25 mouse cellular contexts compared by ENCODE assay signal in the genomic region with DNA sequence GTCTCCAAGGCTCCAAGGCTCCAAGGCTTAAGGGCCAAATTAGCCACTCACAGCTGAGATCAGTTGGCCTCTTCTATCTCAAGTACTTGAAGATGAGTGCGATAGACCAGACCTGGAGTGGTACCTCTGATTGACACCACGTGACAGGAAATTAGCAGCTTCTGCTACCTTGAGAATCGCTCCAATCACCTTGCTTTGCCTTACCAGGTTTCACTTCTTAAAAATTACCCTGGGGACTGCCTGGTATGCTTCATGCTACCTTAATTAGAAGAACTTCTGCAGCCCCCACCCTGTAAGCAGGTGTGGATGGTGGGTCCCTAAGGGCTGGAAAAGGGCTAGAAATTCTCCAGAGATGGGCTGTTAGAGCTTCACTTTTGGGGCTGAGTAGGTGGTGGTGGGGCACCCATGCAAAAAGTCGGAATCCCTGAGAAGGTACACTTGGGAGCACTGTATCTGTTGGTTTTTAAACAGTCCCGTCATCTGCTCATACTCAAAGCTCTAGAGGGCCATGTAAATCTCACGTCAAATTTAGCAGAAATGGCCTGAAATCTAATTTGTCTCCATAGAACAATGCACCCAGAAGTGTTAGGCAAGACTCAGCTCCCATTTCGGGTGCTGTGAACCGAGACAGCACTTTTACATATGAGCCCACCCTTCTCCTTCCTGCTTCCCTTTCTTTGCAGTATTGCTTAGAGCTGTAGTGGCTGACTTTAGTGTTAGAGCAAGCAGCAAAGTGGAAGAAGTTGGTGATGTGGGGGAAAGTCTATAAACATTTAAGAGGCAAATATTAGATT. TPM values are rescaled to one million over a fixed set of nuclear protein-coding genes. Genes with fewer than 3 reads are reported as not detected.
DNase-seq lines count a peak whose midpoint lies in the region; ATAC-seq and TF ChIP-seq lines count a peak whose summit lies in the region.
"Had no signal": no experiment of that assay in that cellular context is flagged by ENCODE, and none has a peak within 500 bp of the region (broad histone marks: within the 10 kb centered on the region; RNA-seq: fewer than 3 reads in every experiment).

TSS of gene Ms4a1 (minus strand) at position 190 of the 794 bp plus-strand sequence.

- H3K9ac ChIP-seq in liver, adult 2 months (ENCODE audit: low read depth, low read length), result no peak within 1 kb of the TSS
- H3K9ac ChIP-seq: embryonic facial prominence, embryonic 15.5 days; forebrain, embryonic 15.5 days; heart, embryonic 13.5 days; hindbrain, embryonic 12.5 days; liver, embryonic 13.5 days had no signal

- H3K79me2 ChIP-seq in liver, adult 2 months (ENCODE audit: control insufficient read depth, insufficient read depth, low read length), result no peaks in the 10 kb centered on the region

- intact Hi-C loops in gastrocnemius, postnatal 14 days (cut with DNase I; ENCODE audit: low total_unique reads), result no loop called here

- peak; percentile 3 for DNase-seq in liver, adult 2 months (ENCODE audit: extremely low read depth, low read depth, low spot score)
- DNase-seq in liver, result no peak
- DNase-seq in A20 (ENCODE audit: low read depth, low spot score), result peak; percentile 94
- peak; percentile 49 to 60 for DNase-seq in spleen, adult 18-20 months
- DNase-seq in gastrocnemius, adult 18-20 months (ENCODE audit: low spot score), result no peak
- DNase-seq in gastrocnemius, postnatal 14 days, result no peak
- no peak for DNase-seq in kidney, postnatal 4 days
- DNase-seq: adrenal gland, postnatal 14 days; cerebellum, adult 9-10 months; gastrocnemius, postnatal 25 days; heart, postnatal 14 days; liver, embryonic 13.5 days had no signal

- H3K27ac ChIP-seq in liver, adult 2 months (replicated peaks; ENCODE audit: insufficient read depth, low read depth, low read length), result no peak within 1 kb of the TSS
- H3K27ac ChIP-seq: embryonic facial prominence, embryonic 15.5 days; forebrain, embryonic 15.5 days; heart, embryonic 13.5 days; hindbrain, embryonic 12.5 days; kidney, postnatal 0 days; liver, embryonic 13.5 days; midbrain, embryonic 10.5 days had no signal

- H3K4me3 ChIP-seq in liver, adult 2 months (ENCODE audit: insufficient read depth, low read depth, low read length), result no peak within 1 kb of the TSS
- H3K4me3 ChIP-seq: embryonic facial prominence, embryonic 15.5 days; forebrain, embryonic 15.5 days; heart, embryonic 13.5 days; hindbrain, embryonic 12.5 days; liver, embryonic 13.5 days; midbrain, embryonic 10.5 days had no signal

- ATAC-seq in erythroid progenitor cell, adult 5-6 weeks (replicated peaks; ENCODE audit: low FRiP score, poor library complexity, severe bottlenecking), result no peak
- ATAC-seq: forebrain, embryonic 15.5 days; intestine, postnatal 0 days; midbrain, embryonic 16.5 days had no signal

- no peak for TF ChIP-seq POLR2A in liver, adult 2 months (IDR thresholded peaks at IDR 0.05; ENCODE audit: extremely low read depth, insufficient read depth, low read length)

- no peaks in the 10 kb centered on the region for H3K4me1 ChIP-seq in liver, adult 2 months (ENCODE audit: control insufficient read depth, insufficient read depth, low read length)
- H3K4me1 ChIP-seq: embryonic facial prominence, embryonic 15.5 days; forebrain, embryonic 15.5 days; heart, embryonic 13.5 days; hindbrain, embryonic 12.5 days; liver, embryonic 13.5 days; midbrain, embryonic 10.5 days had no signal

- no peaks in the 10 kb centered on the region; the same call in 1 of the 2 replicates for H3K27me3 ChIP-seq in liver, adult 2 months (ENCODE audit: control insufficient read depth, insufficient read depth, low read length)
- H3K27me3 ChIP-seq: embryonic facial prominence, embryonic 15.5 days; forebrain, embryonic 15.5 days; heart, embryonic 13.5 days; hindbrain, embryonic 12.5 days; liver, embryonic 13.5 days had no signal

- TF ChIP-seq CTCF in liver, adult 2 months (IDR thresholded peaks at IDR 0.05; ENCODE audit: low read depth, low read length), result no peak

- 86% methylated on average over 8 of the region's 8 CpGs for WGBS in liver, adult 2 months

- no peaks in the 10 kb centered on the region for H3K36me3 ChIP-seq in liver, adult 2 months (ENCODE audit: control insufficient read depth, insufficient read depth, low read length)
- H3K36me3 ChIP-seq: embryonic facial prominence, embryonic 15.5 days; forebrain, embryonic 15.5 days; heart, embryonic 13.5 days; hindbrain, embryonic 12.5 days; liver, embryonic 13.5 days; midbrain, embryonic 10.5 days had no signal

RNA-seq across cellular contexts. Expression of gene Ms4a1, which starts in this region (rescaled TPM):
- 0.74 and 1.7 TPM in 2 replicates for total RNA-seq in liver, adult 2 months (2014; rRNA removed)
- 0.07 and 0.20 TPM in 2 replicates for polyA plus RNA-seq in liver, adult 2 months (2012; rRNA removed)
- total RNA-seq in erythroid progenitor cell, adult 5-6 weeks (2015; ENCODE audit: low replicate concordance), result 19.8 and 24.3 TPM in 2 replicates
- total RNA-seq in erythroid progenitor cell, adult 5-6 weeks (2017; ENCODE audit: low replicate concordance), result 12.8 and 13.2 TPM in 2 replicates
- under 1 TPM in 1 of 2 experiments, not detected in 1; 0.09 TPM for total RNA-seq in gastrocnemius, adult 18-20 months (2021)
- total RNA-seq in gastrocnemius, postnatal 14 days (2021), result under 1 TPM in 1 of 2 experiments, not detected in 1; 0.10 TPM
- total RNA-seq: gastrocnemius, postnatal 25 days; layer of hippocampus, adult 18-20 months; layer of hippocampus, postnatal 25 days had no signal
- polyA plus RNA-seq: embryonic facial prominence, embryonic 15.5 days; forebrain, embryonic 15.5 days; heart, embryonic 13.5 days; hindbrain, embryonic 12.5 days; liver, embryonic 13.5 days; lung, embryonic 16.5 days; midbrain, embryonic 10.5 days; midbrain, embryonic 16.5 days; neural tube, embryonic 14.5 days had no signal

Comparison
In these comparisons a context has a peak if more than half of its experiments do, and no peak if none do; other contexts are left out.
1. DNase-seq: peak in liver, adult 2 months (single experiment), A20 (single experiment) and spleen, adult 18-20 months (2 of 2); none in liver (single experiment), gastrocnemius, adult 18-20 months (single experiment), gastrocnemius, postnatal 14 days (single experiment) and kidney, postnatal 4 days (0 of 2).